Mouse (Mus musculus): ENCODE results near the gene Abhd12b.
"Not testable (repeated sequence)": the region's sequence is repeated elsewhere in the genome, so short reads cannot be mapped to it uniquely, and the experiment has no call there.

Gene Abhd12b

GRCm38 (mm10) chr12:70139871-70140270 is 14.1 kb upstream of the Abhd12b start:
- DNase-seq (ENCODE audit: low spot score), result no peak

DNA sequence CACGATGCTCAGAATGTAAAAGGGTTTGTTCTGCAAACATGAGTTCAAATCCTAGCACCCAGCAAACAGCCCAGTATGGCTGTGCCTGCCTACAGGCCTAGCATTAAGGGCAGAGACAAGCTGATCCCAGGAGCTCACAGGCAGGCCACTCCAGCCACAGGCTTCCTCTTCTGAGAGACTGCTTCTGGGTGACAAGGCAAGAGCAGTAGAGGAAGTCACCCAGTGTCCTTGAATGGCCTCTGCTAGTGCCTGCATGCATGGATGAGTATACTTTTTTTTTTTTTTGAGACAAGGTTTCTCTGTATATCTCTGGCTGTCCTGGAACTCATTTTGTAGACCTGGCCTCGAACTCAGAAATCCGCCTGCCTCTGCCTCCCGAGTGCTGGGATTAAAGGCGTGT is 13.4 kb upstream of the Abhd12b start:
- no peak for DNase-seq (ENCODE audit: low spot score)

- DNase-seq (ENCODE audit: low spot score), result no peak
These were observed 12.9 kb upstream of the Abhd12b start for GRCm38 (mm10) chr12:70140993-70141576.

GRCm38 (mm10) chr12:70144106-70144587 is 9.8 kb upstream of the Abhd12b start:
- DNase-seq (ENCODE audit: low spot score), result not testable (repeated sequence)

GRCm38 (mm10) chr12:70144637-70145448 is 9.1 kb upstream of the Abhd12b start:
- DNase-seq (ENCODE audit: low spot score), result peak; percentile 45

GRCm38 (mm10) chr12:70145586-70145985 is 8.4 kb upstream of the Abhd12b start:
- DNase-seq (ENCODE audit: low spot score), result no peak

DNA sequence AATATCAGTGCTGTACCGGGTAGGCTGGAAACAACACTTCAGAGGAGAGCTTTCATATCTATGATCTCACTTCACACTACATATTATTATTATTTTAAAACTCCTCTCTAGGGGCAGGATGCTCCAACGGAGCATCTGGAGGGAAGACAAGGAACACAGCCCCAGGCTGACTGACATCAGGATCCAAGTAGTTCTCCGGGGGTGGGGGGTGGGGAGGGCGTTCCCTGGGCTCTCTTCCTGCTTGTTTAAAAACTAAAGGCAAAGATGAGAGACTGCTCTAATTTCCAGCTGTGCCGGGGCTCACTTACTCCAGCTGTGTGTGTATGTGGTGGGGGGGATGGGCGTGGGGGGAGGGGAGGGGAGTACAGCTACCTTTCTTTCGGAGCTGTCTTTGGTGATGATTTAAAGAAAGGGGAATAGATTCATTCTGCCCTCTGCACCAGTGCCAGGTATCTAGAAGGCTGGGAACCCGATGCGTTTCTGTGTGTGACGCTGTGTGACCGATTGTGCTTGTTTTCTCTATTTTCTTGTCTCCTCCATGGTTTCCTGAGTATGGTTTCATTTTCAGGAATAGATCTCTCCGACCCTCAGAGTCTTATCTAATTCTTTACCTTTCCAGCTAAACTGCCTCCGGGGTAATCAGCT is 5.8 kb upstream of the Abhd12b start:
- no peak for DNase-seq (ENCODE audit: low spot score)

DNA sequence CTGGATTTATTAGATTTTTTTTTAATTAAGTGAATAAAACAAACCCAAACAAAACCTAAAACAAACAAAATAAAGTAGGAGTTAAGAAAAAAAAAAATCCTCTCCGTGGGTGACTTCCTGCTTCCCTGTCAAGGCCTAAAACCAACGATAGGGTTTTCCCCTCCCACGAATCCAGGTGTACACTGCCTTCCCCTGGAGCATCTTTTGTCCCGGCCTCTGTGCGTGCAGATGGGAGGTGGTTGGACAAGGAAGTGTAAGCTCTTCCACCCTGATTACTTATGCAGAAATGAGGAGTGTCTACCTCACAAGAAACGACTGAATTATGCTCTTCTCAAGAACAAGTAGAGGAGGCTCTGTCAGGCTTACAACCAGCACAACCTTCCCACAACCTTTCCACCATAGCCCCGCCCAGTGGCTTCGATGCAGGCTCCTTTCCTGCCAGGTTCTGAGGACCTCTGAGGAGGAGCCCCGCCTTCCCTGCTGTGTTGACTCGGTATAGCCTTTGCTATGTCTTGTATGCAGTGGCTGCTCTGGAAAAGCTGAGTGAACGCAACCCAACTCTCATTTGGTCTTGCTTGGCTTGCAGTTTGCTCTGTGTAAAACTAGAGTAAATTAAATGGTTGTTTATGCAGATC is 5.2 kb upstream of the Abhd12b start:
- no peak for DNase-seq (ENCODE audit: low spot score)

GRCm38 (mm10) chr12:70156222-70156621 is 2.3 kb downstream of the Abhd12b start:
- no peak for DNase-seq (ENCODE audit: low spot score)

GRCm38 (mm10) chr12:70157292-70158066 is 3.5 kb downstream of the Abhd12b start:
- DNase-seq (ENCODE audit: low spot score), result no peak

- no peak for DNase-seq (ENCODE audit: low spot score)
These were observed 7.1 kb downstream of the Abhd12b start for GRCm38 (mm10) chr12:70161057-70161456.

GRCm38 (mm10) chr12:70164741-70165140 is 10.8 kb downstream of the Abhd12b start:
- DNase-seq (ENCODE audit: low spot score), result no peak

- no peak for DNase-seq (ENCODE audit: low spot score)
These were observed 14.0 kb downstream of the Abhd12b start for GRCm38 (mm10) chr12:70167950-70168349.

GRCm38 (mm10) chr12:70169969-70170368 is 16.0 kb downstream of the Abhd12b start:
- no peak for DNase-seq (ENCODE audit: low spot score)

- DNase-seq (ENCODE audit: low spot score), result not testable (repeated sequence)
These were observed 29.6 kb downstream of the Abhd12b start for GRCm38 (mm10) chr12:70183507-70183906.

DNA sequence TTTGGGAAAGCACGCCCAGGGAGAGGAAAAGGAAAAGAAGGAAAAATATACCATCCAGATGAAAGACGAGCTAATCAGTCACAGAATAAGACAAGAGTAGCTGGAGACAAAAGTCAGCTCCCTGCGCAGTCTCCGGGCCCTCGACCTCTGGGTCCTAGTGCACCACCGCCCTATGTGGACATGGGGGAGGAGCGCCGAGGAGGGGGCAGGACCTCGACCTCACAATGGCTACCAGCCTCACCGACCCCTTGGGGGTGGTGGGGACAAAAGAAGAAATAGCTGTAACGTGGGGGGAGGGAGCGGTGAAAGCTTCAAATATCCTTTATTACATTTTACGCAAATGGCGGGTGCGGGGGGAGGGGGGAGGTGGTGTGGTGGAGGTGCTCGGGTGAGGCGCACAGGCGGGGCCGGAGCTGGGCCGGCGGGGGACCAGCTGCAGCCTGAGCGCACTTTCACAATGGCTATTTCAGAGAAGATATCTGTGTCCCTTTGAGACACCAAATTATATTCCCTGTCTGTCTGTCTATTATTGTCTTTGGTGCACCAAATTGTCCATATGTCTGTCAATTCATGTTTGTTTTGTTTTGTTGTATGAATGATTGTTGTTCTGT is 30.3 kb downstream of the Abhd12b start:
- DNase-seq (ENCODE audit: low spot score), result no peak

DNA sequence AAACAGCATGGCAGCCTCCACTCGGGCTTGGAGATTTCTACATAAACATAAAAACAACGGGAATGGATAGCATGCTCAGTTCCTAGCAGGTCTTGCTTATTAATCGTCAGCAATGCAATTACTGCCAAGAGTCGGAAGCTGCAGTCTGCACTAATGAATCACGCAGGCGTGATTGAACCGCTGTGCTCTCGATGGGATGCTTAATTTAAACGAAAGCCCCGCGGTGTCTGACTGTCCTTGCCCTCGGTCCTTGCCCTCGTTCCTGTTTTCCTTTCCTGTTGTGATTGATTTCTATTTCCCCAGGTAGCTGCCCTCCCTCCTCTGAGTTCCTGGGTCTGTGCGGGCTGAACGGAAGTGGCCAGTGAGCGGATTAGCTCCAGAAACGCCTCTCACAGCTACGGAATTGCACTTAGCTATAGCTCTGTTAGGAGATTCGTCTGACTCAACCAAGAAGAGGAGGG is 38.4 kb downstream of the Abhd12b start:
- DNase-seq (ENCODE audit: low spot score), result no peak

GRCm38 (mm10) chr12:70195426-70195825 is 41.5 kb downstream of the Abhd12b start:
- DNase-seq (ENCODE audit: low spot score), result no peak

DNA sequence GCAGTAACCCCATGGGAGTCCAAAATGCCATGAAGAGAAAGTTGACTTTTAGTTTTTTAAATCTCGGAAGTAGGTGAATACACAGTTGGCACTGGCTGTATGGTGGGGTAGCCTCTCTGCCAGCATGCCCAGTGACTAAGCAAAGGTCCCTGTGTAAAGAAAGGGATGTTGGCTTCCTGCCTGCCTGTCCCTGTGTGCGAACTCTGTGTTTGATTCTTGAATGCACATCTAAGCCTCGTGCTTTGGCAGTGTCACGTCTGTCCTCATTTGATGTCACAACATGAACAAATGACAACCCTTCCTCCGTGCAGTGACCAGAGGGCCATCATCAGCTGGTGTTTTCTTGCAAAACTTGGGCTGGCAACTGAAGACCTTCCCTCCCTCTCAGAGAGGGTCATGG is 42.4 kb downstream of the Abhd12b start:
- DNase-seq (ENCODE audit: low spot score), result no peak

GRCm38 (mm10) chr12:70201926-70202529 is 48.1 kb downstream of the Abhd12b start:
- no peak for DNase-seq (ENCODE audit: low spot score)

- no peak for DNase-seq (ENCODE audit: low spot score)
These were observed 50.5 kb downstream of the Abhd12b start for GRCm38 (mm10) chr12:70204433-70204832.
